Mouse (Mus musculus): Measurements from ENCODE around the gene Pgbd5.

DNA sequence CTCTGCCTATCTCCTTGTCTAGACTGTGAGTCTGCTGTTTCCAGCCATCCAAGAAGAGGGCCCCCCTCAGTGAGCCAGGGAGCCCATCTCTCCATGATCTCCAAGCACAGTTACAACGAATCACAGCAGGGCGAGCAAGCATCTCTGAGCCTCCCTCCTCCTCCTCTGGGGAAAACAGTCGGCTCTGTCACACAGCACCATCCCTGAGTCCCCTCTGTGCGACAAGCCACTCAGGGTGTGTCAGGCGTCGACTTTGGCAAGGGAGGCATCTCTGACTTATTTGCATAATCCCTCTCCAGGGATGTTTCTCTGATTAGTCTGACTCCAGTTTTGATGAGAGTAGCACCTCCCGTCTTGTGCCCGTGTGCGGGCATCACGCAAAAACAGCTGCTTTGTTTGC lies 57.2 kb downstream of the Pgbd5 start:
- TF ChIP-seq CTCF (IDR thresholded peaks at IDR 0.05; ENCODE audit: control insufficient read depth, insufficient read depth, insufficient read length) (no peak), USF1 (IDR thresholded peaks at IDR 0.05; ENCODE audit: low read depth) (no peak), MAX (IDR thresholded peaks at IDR 0.05) (no peak), MYOD1 (IDR thresholded peaks at IDR 0.05; ENCODE audit: control insufficient read depth, insufficient read length, low read depth) (no peak), CEBPB (IDR thresholded peaks at IDR 0.05; ENCODE audit: low read depth) (no peak), FOSL1 (IDR thresholded peaks at IDR 0.05; ENCODE audit: insufficient read depth, low read length, poor library complexity, severe bottlenecking) (no peak), MYOG (IDR thresholded peaks at IDR 0.05; ENCODE audit: control insufficient read depth, extremely low read depth, insufficient read length) (no peak)
